Mouse (Mus musculus): ENCODE results near the gene Dusp9.

Dusp9 gene

DNA sequence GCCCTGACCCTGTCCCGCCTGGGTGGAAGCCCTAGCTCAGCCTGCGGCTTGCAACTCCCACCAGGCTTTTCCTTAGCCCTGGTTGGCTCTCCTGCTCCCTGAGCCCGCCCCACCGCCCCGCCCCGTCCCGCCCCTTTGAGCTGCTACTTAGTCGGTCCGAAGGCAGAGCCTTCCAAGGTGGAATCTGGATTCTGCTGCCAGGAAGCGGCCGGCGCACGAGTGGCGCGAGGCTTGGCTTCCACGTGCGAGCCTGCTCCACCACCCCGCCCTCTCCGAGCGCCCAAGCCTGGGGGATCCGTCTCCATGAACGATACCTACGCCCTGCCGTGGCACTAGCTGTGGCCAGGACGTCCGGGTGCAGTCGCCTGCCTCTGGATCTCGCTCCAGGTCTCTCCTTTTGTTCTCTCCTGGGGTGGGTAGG, at the start of gene Dusp9:
TSS of gene Dusp9 (plus strand) at position 165 of the 421 bp plus-strand sequence.
- WGBS: 6% methylated on average over 28 of the region's 28 CpGs

DNA sequence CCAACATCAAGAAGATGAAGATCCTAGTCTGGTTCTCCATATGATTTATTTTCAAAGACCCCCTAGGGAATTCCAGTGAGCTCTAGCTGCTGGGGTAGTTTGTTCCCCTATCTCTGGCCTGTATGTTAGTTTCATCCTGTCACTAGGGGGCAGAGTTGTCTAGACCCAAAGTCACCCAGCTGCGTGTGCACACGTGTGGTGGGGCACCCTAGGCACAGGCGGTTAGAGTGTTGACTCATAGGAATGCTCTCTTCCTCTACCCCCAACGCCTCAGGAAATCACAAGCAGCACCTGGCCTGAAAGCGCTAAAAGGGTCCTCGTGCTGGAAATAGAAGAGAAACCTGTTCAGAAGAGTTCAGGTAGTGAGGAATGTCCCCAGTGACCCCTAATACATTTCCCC, 46.0 kb upstream of the Dusp9 start:
- 31% methylated on average over 6 of the region's 6 CpGs for WGBS

DNA sequence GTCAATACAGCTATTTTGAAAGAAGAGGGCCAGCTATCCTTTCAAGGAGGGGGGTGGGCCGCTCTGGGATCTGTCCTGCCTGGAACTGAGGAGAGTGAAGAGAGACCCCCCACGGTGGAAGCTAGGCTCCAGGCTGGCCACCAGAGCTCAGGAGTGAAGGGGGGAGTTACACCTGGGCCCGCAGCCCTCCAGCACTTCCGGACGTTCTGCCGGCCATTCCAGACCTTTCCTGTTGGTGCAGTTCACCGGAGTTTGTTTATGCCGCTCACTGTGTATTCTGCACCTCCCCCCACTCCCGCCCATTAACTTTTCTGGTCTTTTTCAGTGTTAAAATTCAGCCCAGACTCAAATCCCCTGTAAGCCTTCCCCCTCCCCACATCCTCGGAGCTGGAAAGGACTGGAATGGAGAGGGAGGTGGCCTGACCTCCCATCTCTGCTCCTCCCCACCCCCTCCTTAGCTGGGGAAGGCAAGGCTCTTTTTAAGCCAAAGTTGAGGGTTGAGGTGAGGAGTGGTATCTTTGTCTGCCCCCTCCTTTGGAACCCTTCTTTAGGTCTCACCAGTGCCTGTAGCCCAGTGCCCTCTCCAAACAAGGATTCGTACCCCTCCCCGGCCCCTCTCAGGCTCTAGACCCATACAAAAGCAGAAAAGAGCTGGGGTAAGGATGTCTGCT, 44.6 kb upstream of the Dusp9 start:
- 67% methylated on average over 12 of the region's 12 CpGs for WGBS

DNA sequence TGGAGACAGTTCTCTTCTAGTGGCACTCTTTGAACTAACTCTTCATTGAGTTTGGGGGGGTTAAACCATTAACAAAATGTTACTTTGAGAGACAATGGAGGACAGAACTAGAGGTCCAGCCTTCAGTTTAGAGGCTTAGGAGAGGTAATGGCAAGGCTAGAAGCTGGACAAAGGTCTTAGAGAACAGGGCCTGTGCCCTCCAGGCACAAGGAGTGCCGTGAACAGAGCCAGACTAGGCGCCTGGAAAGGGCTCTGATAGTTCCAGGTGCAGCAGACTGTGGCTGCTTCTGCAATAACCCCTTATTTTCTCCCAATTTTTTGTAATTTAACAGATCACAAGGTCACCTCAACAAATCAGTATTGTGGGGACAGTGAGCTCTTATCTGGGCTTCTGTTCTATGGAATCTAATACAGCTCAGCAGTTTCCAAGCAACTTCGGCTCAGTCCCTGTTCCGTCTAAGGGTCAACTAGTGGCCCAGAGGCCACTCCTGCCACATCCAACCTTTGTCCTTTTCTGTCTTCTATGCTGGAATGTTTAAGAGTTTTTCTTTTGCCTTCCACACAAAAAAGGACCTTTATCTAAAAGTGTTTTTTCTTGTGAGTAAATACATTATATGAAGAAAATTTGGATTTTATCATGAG, 43.8 kb upstream of the Dusp9 start:
- 89% methylated on average over 4 of the region's 4 CpGs for WGBS

DNA sequence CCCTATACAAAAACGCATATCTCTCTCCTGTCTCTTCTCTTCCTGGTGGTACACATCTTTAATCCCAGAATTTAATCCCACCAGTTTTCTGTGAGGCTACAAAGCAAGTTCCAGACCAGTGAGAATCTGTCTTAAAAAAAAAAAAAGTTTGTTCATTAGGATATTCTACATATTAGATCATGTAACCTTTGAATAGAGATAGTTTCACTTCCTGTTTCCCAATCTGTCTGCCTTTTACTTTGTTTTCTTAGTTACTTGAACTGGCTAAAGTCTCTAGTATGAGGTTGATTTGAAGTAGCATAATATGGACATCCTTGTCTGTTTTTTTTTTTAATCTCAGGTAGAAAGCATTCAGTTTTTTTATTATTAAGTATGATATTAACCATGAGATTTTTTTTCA, 37.8 kb upstream of the Dusp9 start:
- WGBS: 94% methylated on average over 1 of the region's 1 CpGs

DNA sequence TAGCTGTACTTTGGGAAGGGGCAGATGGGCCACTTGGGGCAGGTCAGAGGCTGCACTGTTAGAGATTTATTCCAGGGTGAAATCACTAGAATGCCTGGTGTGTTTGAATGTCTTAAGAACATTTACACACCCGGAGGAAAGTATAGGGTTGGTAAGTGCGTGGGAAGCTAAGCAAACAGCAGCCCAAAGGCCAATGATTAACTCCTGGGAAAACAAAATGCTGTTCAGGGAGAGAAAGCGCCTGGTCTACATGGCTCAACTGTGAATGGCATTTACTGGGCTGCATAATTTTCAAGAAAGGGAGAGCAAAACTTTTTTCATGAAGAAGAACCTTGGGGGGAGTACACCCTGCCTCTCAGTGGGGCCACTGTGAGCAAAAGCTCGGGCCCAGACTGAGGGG, 25.6 kb upstream of the Dusp9 start:
- 82% methylated on average over 4 of the region's 4 CpGs for WGBS

DNA sequence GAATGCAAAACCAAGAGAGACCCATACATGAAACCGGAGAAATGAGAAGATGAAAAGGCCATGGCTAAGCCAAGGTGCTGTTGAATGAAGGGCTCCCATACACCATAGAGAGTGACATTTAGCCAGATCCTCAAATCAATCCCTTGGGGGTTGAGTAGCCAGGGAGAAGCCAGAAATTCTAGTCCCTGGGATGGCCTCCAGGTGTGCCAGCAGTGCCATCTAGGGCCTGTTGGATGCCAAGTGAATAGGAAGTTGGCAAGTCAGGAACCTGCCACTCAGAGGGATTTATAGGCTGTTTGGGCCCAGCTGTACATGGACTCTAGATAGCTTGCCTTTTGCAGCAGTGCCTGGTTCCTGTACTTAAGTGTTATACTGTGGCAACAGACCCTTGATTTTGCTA, 23.3 kb upstream of the Dusp9 start:
- 89% methylated on average over 1 of the region's 1 CpGs for WGBS

DNA sequence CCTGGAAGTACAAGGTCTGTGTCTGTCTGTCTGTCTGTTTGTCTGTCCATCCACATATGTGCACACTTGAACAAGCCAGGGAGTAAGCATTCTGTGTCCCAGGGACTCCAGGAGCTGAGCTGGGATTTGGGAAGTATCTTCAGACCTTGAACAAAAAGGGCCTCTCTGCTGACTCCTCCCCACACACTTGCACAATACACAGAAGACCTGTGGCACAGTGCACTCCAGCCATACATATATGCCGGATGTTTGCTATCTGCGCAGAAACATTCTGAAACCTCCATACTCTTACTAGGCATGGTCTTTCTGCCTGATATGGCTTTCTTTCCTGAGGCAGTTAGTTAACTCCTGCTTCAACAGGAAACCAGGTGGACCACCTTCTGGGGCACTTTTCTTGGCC, 19.3 kb upstream of the Dusp9 start:
- WGBS: 97% methylated on average over 2 of the region's 2 CpGs

DNA sequence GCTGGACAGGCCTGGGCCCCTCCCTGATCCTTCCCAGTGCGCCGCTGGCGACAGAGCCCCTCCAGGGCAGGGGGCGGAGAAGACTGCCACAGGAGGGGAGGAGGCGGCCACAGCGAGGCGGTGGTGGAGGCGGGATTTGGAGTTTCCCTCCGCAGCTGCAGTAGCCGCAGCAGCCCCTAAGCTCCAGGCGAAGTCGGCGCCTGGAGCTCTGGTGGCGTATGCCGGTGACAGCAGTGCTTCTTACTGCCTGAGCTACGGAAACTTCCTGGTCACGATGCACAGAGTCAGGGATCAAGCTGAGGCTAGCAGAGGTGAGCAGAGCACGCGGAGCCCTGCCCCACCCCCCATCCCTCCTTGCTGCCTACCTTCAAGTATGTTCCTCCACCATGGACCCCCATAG, 3.8 kb upstream of the Dusp9 start:
- 6% methylated on average over 19 of the region's 19 CpGs for WGBS

DNA sequence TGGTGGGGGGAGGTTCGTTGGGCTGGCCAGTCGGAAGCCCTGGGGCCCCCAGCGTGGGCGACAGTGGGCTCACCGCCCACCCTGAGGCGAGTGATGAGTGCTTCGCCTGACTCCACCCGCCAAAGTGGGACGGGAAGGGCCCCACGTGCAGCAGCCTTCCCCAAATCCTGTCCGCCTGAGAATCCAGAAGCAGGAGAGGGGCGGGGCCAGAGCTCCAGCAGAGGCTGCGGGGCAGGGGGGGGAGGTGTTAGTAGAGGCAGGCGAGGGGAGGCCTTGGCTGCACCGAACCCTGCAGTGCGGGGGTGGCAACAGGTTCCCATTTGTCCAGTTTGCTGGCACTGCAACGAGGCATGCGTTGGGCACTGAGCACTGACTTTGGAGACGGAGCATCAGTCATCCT, 1.8 kb upstream of the Dusp9 start:
- 4% methylated on average over 14 of the region's 19 CpGs for WGBS

DNA sequence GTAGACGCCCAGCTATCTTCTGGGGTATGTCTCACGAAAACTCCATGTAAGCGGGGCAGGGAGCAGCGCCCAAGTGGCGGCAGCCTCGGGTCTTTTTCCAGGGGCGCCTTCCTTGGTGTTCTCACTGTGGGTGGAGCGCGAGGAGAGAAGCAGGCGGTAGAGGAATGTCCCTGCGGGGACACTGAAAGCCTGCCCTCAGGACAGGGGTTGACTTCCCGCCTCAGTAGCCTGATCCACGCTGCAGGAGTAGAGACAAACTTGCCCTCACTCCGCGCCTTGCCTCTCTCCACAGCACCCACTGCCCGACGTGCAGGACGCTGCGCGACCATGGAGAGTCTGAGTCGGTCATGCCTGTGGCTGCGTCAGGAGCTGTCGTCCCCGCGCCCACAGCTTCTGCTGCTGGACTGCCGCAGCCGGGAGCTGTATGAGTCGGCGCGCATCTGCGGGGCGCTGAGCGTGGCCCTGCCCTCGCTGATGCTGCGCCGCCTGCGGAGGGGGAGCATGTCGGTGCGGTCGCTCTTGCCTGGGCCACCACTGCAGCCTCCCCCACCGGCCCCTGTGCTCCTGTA, 766 bp downstream of the Dusp9 start:
- WGBS: 6% methylated on average over 39 of the region's 41 CpGs

DNA sequence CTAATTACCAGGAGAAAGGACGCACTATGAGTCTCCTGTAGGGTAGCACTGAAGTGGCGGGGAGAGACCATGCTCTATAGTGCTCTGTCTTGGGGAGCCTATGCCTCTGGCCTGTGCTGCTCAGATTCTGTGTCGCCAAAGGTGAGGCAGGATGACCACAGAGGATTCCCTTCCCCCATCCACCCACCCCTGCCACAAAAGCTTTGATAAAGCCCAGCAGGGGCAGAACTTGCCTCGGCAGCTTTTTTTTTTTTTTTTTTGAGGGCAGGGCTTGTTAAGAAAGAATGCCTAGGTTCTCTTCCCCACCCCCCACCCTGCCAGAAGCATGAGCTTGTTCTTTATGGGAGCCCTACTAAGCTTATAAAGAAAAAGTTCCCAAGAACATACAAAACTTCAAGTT, 5.9 kb downstream of the Dusp9 start:
- WGBS: 90% methylated on average over 3 of the region's 4 CpGs

DNA sequence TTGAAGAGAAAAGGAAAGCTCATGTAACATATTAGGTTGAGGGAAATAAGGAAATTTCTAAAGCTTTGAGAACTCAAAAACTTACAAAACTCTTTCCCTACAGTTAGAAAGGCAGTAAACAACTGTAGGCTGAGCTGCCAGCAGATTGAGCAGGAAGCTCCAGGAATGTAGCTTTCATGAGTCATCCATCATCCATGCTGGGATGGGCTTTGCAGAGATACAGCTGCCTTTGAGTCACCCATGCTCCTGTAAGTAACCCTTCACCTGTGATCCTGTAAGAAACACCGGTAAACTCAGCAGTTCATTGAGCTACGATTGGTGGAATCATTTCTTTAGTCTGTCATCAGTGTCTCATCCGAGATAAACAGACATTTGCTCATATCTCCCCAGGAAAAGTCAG, 11.7 kb downstream of the Dusp9 start:
- WGBS: 76% methylated on average over 3 of the region's 3 CpGs

DNA sequence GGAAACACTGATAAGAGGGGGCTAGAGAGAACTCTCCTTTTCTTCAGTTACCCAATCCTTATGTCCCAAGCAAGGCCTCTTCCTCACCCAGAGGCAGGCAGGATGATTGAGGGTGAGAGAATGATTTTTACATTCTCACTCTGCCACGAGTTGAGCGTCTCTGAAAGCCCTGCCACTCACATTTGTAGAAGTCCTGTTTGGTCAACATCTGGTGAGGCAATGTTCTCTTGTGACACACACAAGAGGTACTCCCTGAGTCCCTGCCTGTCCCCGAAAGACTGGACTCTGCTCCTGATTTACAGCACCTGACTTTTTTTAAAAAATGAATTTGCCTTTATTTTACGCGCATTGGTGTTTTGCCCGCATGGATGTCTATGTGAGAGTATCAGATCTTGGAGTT, 14.2 kb downstream of the Dusp9 start:
- WGBS: 89% methylated on average over 6 of the region's 6 CpGs

DNA sequence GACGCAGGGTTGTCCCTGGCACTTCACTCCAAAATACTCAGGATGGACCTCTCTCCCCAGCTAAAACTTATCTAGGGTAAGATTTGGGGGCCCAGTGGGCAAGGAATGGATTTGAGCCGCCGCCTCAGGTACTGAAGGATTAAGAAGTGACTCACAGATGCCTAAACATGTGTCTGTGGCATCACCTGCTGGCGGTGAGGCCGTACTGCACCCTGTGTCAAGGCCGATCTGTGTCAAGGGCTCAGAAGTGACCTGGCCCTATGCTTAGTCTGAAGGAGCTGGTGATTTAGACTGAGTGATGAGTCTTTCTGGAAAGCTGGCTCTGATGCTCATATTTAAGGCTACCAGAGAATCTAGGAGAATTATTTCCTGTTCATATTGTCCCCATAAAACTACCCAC, 15.0 kb downstream of the Dusp9 start:
- 17% methylated on average over 6 of the region's 6 CpGs for WGBS

DNA sequence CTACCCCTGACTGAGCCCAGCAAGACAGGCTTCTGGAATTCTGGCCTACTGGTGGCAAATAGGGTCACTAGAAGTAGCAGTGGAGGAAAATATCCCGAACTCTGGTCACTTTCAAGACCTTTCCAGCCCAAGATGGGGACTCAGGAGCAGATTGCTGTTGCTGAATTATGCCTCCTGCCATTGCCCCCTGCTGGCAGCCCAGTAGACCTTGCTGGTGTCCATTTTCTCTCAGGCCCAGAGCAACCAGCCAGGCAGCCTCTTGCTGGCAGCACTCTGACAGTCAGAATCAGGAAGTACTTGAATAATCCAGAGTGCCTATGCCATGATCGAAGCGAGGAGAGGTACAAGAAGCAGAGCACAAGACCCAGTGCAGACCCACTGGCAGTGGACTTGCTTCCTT, 16.3 kb downstream of the Dusp9 start:
- 67% methylated on average over 3 of the region's 3 CpGs for WGBS

DNA sequence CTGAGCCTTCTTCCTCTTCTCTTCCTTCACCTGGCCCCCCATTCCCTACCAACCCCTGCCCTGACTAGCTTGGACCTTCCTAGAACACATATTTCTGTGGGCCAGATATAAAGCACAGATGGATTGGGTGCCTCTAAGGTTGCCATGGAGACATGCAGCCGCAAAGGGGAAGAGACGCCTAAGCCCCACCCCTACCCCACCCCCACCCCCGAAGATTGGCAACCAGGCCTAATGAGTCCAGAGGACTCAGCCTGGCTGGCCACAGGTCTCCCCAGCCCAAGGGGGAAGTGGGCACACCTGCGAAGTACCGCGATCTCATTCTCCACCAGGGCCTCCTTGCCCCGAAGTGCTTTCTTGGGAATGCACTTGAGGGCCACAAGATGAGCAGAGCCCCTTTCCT, 19.2 kb downstream of the Dusp9 start:
- WGBS: 28% methylated on average over 7 of the region's 7 CpGs

DNA sequence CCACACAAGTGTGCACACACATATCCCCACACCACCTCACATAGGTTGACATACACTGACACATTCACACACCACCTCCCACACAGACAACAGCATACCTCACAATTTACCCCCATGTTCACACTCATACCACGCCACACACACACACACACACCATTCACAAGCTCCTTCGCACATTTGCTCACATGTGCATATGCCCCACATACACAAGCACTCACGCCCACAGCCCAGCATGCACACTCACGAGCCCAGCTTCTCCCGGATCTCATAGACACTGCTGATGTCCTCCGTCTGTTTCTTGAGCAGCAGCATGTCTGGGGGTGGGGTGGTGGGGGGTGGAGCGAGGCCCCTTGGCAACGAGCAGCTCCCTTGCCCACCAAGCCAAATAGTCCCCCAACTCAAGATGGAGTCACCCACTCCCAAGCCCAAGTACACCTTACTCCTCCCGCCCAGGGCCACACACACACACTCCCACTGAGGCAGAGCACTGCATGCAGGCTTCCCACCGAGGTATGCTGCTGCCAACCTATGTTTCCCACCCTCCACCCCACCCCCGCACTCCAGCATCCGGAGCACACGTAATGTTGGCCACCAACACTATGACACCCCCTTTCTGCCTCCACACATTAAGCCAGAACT, 19.8 kb downstream of the Dusp9 start:
- 28% methylated on average over 13 of the region's 13 CpGs for WGBS

DNA sequence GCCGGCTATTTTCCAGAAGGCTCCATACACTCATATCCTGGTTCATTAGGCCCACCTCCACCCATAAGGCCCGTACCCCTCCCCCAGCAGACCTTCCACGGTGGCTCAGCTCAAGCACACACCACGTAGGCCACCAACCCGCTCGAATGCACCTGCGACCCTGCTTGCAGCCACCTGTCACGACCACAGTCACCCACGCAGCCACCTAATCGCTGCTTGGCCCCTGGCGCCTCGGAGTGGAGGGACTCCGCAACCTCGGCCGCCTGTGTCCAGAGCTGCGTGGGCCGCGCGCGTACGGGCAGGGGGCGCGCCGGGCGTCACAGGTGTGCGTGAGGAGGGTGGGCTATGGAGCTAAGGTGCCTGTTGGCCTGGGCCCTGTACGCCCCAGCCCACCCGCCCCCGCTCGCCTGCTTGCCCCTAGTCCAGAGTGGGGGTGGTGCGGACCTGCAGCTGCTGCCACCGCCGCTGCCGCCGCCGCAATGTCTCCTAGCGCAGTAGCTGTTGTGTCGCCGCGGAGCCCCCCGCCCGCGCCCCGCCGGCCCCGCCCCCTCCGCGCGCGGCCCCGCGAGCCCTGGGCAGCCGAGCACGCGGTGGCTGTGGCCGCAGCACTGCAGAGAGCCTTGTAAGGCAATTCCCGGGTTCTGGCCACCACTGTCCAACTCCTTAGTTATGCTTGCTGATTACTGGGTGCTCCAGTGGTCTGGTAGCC, 20.5 kb downstream of the Dusp9 start, which contains the start of gene Pnck:
TSS of gene Pnck (minus strand) at position 543 of the 709 bp plus-strand sequence.
- WGBS: 9% methylated on average over 23 of the region's 57 CpGs

DNA sequence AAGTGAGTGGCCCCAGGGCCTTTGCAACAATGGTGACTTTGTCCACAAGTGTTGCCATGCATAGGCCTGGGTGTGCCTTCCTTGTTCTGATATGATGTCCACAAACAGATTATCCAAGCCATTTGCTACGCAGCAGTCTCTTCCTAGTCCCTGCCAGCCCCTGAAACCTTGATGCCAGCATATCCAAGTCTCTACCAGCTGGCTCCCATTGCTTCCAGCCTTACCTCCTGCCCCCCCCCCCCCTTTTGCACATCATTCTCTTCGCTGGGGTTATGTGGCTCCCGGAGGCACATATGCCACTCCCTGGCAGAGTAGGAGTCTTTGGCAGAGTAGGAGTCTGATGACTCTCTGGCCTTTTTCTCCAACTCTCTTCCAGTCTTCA, 21.1 kb downstream of the Dusp9 start:
- 10% methylated on average over 3 of the region's 3 CpGs for WGBS

DNA sequence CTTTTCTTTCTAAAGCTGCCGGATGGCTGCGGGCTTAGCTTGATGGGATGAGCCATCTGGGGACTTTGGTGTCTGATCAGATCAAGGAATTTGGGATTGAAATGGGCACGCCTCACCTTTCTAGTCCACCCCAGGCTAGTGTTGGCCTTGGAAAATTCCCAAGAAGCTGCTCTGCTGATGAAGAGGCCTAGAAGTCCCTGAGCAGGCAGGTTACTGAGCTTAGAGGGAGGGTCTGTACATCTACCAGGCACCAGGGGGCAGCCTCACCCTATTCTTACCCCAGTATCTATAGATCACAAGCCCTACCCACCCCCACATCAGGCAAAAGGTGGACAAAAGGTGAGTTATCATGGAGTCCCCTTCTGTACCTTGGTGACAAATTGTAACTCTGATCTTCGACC, 32.8 kb downstream of the Dusp9 start:
- 57% methylated on average over 4 of the region's 4 CpGs for WGBS

DNA sequence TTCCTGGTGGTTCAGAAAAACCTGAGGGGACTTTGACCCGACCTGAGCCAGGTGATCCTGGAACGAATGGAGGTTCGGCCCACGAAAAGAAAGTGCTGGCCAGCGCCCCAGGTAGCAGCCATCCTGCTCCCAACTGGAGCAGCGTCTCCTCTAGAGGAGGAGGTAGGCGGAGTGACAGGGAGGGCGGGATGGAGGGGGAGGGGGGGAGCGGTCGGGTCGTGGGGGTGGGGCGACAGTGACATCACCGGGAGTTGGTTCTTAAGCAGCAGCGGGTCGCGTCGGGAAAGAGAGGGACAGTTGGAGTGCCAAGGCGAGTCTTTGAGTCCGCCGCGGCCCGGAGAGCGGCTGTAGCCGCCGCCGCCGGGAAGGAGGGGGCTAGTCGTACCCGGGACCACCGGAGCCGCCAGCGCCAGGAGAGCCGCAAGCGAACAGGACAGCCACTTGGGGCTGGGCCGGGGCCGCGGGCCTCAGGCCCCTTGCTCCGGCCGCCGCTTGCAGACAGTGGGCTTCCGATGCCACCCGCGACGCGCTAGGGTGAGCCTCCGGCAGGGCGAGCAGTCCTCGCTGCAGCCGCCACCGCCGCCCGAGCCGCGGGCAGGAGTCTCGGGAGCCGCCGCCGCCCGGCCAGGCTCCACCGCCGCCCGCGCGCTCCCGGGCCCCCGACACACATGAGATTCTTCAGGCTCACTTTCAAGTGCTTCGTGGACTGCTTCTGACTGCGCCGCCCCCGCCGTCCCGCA, 33.8 kb downstream of the Dusp9 start, which contains the start of gene Slc6a8:
TSS of gene Slc6a8 (plus strand) at position 272 of the 740 bp plus-strand sequence.
- WGBS: 1% methylated on average over 37 of the region's 72 CpGs

All from cerebral cortex, adult 2 months (tissue).